ENCODE assay signal across 9 mouse cellular contexts in genomic region chr16:95659461-95659860, GRCm38 (mm10). TPM values are rescaled to one million over a fixed set of nuclear protein-coding genes. Genes with fewer than 3 reads are reported as not detected.
DNase-seq lines count a peak whose midpoint lies in the region; ATAC-seq and TF ChIP-seq lines count a peak whose summit lies in the region.
"Had no signal": no experiment of that assay in that cellular context is flagged by ENCODE, and none has a peak within 500 bp of the region (broad histone marks: within the 10 kb centered on the region; RNA-seq: fewer than 3 reads in every experiment).

No protein-coding gene starts in this region.

- no peak for TF ChIP-seq POLR2A in heart, adult 2 months (IDR thresholded peaks at IDR 0.05; ENCODE audit: insufficient read depth, low read depth, low read length)

- TF ChIP-seq EP300 in heart, adult 2 months (IDR thresholded peaks at IDR 0.05; ENCODE audit: insufficient read depth, low read depth, low read length) = no peak
- TF ChIP-seq EP300 in lung, postnatal 0 days (IDR thresholded peaks at IDR 0.05) = peak; percentile 95

- no peaks in the 10 kb centered on the region for H3K9me3 ChIP-seq in lung, postnatal 0 days (ENCODE audit: low read length)
- no peaks in the 10 kb centered on the region for H3K9me3 ChIP-seq in forebrain, embryonic 11.5 days (ENCODE audit: control insufficient read depth, low read length)

- peaks cover 2% of the 10 kb centered on the region for H3K4me1 ChIP-seq in heart, adult 2 months (ENCODE audit: control insufficient read depth, insufficient read depth, low read length)
- H3K4me1 ChIP-seq in lung, postnatal 0 days (ENCODE audit: insufficient read depth, low read depth, low read length) = no peaks in the 10 kb centered on the region
- no peaks in the 10 kb centered on the region for H3K4me1 ChIP-seq in forebrain, embryonic 11.5 days (replicated peaks; ENCODE audit: control insufficient read depth, insufficient read depth, low read length)

- TF ChIP-seq CTCF in heart, adult 2 months (IDR thresholded peaks at IDR 0.05) = no peak
- TF ChIP-seq CTCF in lung, postnatal 0 days (IDR thresholded peaks at IDR 0.05) = no peak

- H3K4me3 ChIP-seq in heart, adult 2 months = no peak overlapping the region
- no peak overlapping the region for H3K4me3 ChIP-seq in lung, postnatal 0 days (ENCODE audit: low read depth, low read length)
- H3K4me3 ChIP-seq in forebrain, embryonic 11.5 days (ENCODE audit: low read depth, low read length) = no peak overlapping the region

- WGBS in heart, adult 2 months = 77% methylated on average over 19 of the region's 19 CpGs
- WGBS in lung, postnatal 0 days = 49% methylated on average over 19 of the region's 19 CpGs
- 85% methylated on average over 19 of the region's 19 CpGs for WGBS in forebrain, embryonic 11.5 days

- DNase-seq in heart, adult 18-20 months = peak; percentile 23 to 33
- no peak for DNase-seq in heart, adult 2 months
- DNase-seq in 416B (ENCODE audit: low read depth) = peak; percentile 56
- peak; percentile 91 for DNase-seq in gonadal fat pad, adult 2 months (ENCODE audit: low read depth)
- peak; percentile 93 for DNase-seq in lung, postnatal 0 days (ENCODE audit: low spot score)
- no peak for DNase-seq in forebrain, embryonic 11.5 days (ENCODE audit: low spot score)
- no peak for DNase-seq in spleen, postnatal 14 days (ENCODE audit: low spot score in 2 of 2)
- DNase-seq in cerebellum, adult 11 months = no peak

- H3K27me3 ChIP-seq in heart, adult 2 months (ENCODE audit: control insufficient read depth, insufficient read depth, low read length) = no peaks in the 10 kb centered on the region
- no peaks in the 10 kb centered on the region for H3K27me3 ChIP-seq in lung, postnatal 0 days (replicated peaks; ENCODE audit: insufficient read depth, low read length)
- no peaks in the 10 kb centered on the region; the same call in 1 of the 2 replicates for H3K27me3 ChIP-seq in forebrain, embryonic 11.5 days (ENCODE audit: control insufficient read depth, insufficient read depth, low read length)

- H3K9ac ChIP-seq in heart, adult 2 months (ENCODE audit: low read depth, low read length) = no peak overlapping the region
- no peak overlapping the region for H3K9ac ChIP-seq in lung, postnatal 0 days (replicated peaks; ENCODE audit: low read depth)
- H3K9ac ChIP-seq in forebrain, embryonic 11.5 days (ENCODE audit: low read length) = no peak overlapping the region
- H3K9ac ChIP-seq: liver, embryonic 14.5 days had no signal

- H3K27ac ChIP-seq in heart, adult 2 months = no peak overlapping the region
- peak overlapping the region; percentile 67 for H3K27ac ChIP-seq in lung, postnatal 0 days (ENCODE audit: low read length)
- H3K27ac ChIP-seq in forebrain, embryonic 11.5 days (ENCODE audit: low read depth, low read length) = no peak overlapping the region
- H3K27ac ChIP-seq: liver, embryonic 14.5 days had no signal

- no peak overlapping the region for H3K4me2 ChIP-seq in lung, postnatal 0 days (replicated peaks; ENCODE audit: low read depth, low read length)
- H3K4me2 ChIP-seq in forebrain, embryonic 11.5 days (ENCODE audit: low read depth, low read length, severe bottlenecking) = no peak overlapping the region

- no peaks in the 10 kb centered on the region for H3K36me3 ChIP-seq in heart, adult 2 months (ENCODE audit: control insufficient read depth, insufficient read depth, low read length)
- no peaks in the 10 kb centered on the region for H3K36me3 ChIP-seq in lung, postnatal 0 days (ENCODE audit: insufficient read depth, low read length)
- no peaks in the 10 kb centered on the region for H3K36me3 ChIP-seq in forebrain, embryonic 11.5 days (ENCODE audit: control insufficient read depth, insufficient read depth, low read length)

- intact Hi-C loops in heart, adult 2 months (cut with DNase I) = loop anchor here (2.0 to 5.0 kb wide), 3 partner anchors 43 to 285 kb away; partner anchors contain the start of gene Ets2

- H3K79me2 ChIP-seq in heart, adult 2 months (replicated peaks; ENCODE audit: control insufficient read depth, insufficient read depth, low read length) = no peaks in the 10 kb centered on the region

- peak; percentile 85 for ATAC-seq in lung, postnatal 0 days
- ATAC-seq in forebrain, embryonic 11.5 days (replicated peaks; ENCODE audit: low FRiP score) = no peak

RNA-seq across cellular contexts. Expression of gene Ets2, which starts 42.4 kb away (rescaled TPM):
- 10 to 100 TPM; 44.7 to 51.2 TPM for total RNA-seq in heart, adult 18-20 months (2021)
- total RNA-seq in heart, adult 2 months (2021) = 10 to 100 TPM; 50.3 to 70.6 TPM
- polyA plus RNA-seq in heart, adult 2 months (2012; rRNA removed) = 47.2 and 60.5 TPM in 2 replicates
- 32.5 and 37.8 TPM in 2 replicates for polyA plus RNA-seq in gonadal fat pad, adult 2 months (2012; rRNA removed)
- polyA plus RNA-seq in lung, postnatal 0 days (2015; fragmentation: Nextera tagmentation; extraction: Ambion mirVana) = 71.2 and 75.5 TPM in 2 replicates
- 15.6 and 16.1 TPM in 2 replicates for polyA plus RNA-seq in forebrain, embryonic 11.5 days (2014; fragmentation: Nextera tagmentation; extraction: Ambion mirVana)

Comparison
In these comparisons a context has a peak if more than half of its experiments do, and no peak if none do; other contexts are left out.
1. DNase-seq: peak in heart, adult 18-20 months (2 of 2), 416B (single experiment), gonadal fat pad, adult 2 months (single experiment) and lung, postnatal 0 days (single experiment); none in heart, adult 2 months (0 of 2), forebrain, embryonic 11.5 days (single experiment), spleen, postnatal 14 days (0 of 2) and cerebellum, adult 11 months (single experiment).